Mouse (Mus musculus): ENCODE results near the gene Gm44973.

GRCm38 (mm10) chr7:5029543-5029942 is 14.2 kb downstream of the Gm44973 start:
- TF ChIP-seq TAL1 (conservative IDR thresholded peaks at IDR 0.05; ENCODE audit: low read depth, low read length), result no peak
- TF ChIP-seq GATA1 (IDR thresholded peaks at IDR 0.05; ENCODE audit: borderline replicate concordance, low read length), result no peak

All from G1E (cell line).